Mouse (Mus musculus): ENCODE results near the gene Epc2. TPM values are rescaled to one million over a fixed set of nuclear protein-coding genes. Genes with fewer than 3 reads are reported as not detected.

Gene Epc2
- polyA plus RNA-seq, 1 experiment from 2014 or later = 3.8 TPM

- Histone ChIP-seq H3K27ac (ENCODE audit: low read length) (no peak overlapping the region), H3K27me3 (replicated peaks; ENCODE audit: control insufficient read depth, insufficient read depth, low read length) (no peaks in the 10 kb centered on the region), H3K4me3 (ENCODE audit: low read length) (no peak overlapping the region), H3K4me1 (ENCODE audit: control insufficient read depth, insufficient read depth, low read length) (no peaks in the 10 kb centered on the region), H3K9ac (ENCODE audit: low read depth, low read length) (no peak overlapping the region), H3K36me3 (ENCODE audit: control insufficient read depth, insufficient read depth, low read length) (no peaks in the 10 kb centered on the region), H3K9me3 (ENCODE audit: control insufficient read depth, low read length) (no peaks in the 10 kb centered on the region), H3K4me2 (ENCODE audit: low read depth, low read length) (no peak overlapping the region)
- no peak for ATAC-seq
- 62% methylated on average over 10 of the region's 10 CpGs for WGBS
Measured at GRCm38 (mm10) chr2:49426175-49426574, 25.1 kb upstream of the Epc2 start.

GRCm38 (mm10) chr2:49431015-49431414 lies 20.3 kb upstream of the Epc2 start:
- no peaks in the 10 kb centered on the region for H3K9me3 ChIP-seq (ENCODE audit: control insufficient read depth, low read length)
- ATAC-seq = no peak
- 91% methylated on average over 1 of the region's 1 CpGs for WGBS
- no peak overlapping the region for H3K27ac ChIP-seq (ENCODE audit: low read length)
- no peak overlapping the region for H3K4me2 ChIP-seq (ENCODE audit: low read depth, low read length)
- H3K27me3 ChIP-seq (replicated peaks; ENCODE audit: control insufficient read depth, insufficient read depth, low read length) = no peaks in the 10 kb centered on the region
- no peaks in the 10 kb centered on the region for H3K36me3 ChIP-seq (ENCODE audit: control insufficient read depth, insufficient read depth, low read length)
- no peaks in the 10 kb centered on the region for H3K4me1 ChIP-seq (ENCODE audit: control insufficient read depth, insufficient read depth, low read length)
- no peak overlapping the region for H3K4me3 ChIP-seq (ENCODE audit: low read length)
- no peak overlapping the region for H3K9ac ChIP-seq (ENCODE audit: low read depth, low read length)

GRCm38 (mm10) chr2:49433211-49433610 lies 18.1 kb upstream of the Epc2 start:
- H3K4me2 ChIP-seq (ENCODE audit: low read depth, low read length) = no peak overlapping the region
- no peaks in the 10 kb centered on the region for H3K27me3 ChIP-seq (replicated peaks; ENCODE audit: control insufficient read depth, insufficient read depth, low read length)
- no peak for ATAC-seq
- H3K4me3 ChIP-seq (ENCODE audit: low read length) = no peak overlapping the region
- H3K9me3 ChIP-seq (ENCODE audit: control insufficient read depth, low read length) = no peaks in the 10 kb centered on the region
- 89% methylated on average over 9 of the region's 9 CpGs for WGBS
- no peaks in the 10 kb centered on the region for H3K36me3 ChIP-seq (ENCODE audit: control insufficient read depth, insufficient read depth, low read length)
- no peaks in the 10 kb centered on the region for H3K4me1 ChIP-seq (ENCODE audit: control insufficient read depth, insufficient read depth, low read length)
- H3K9ac ChIP-seq (ENCODE audit: low read depth, low read length) = no peak overlapping the region
- H3K27ac ChIP-seq (ENCODE audit: low read length) = no peak overlapping the region

GRCm38 (mm10) chr2:49446238-49446637 lies 5.0 kb upstream of the Epc2 start:
- Histone ChIP-seq H3K27me3 (replicated peaks; ENCODE audit: control insufficient read depth, insufficient read depth, low read length) (no peaks in the 10 kb centered on the region), H3K36me3 (ENCODE audit: control insufficient read depth, insufficient read depth, low read length) (no peaks in the 10 kb centered on the region), H3K4me1 (ENCODE audit: control insufficient read depth, insufficient read depth, low read length) (no peaks in the 10 kb centered on the region), H3K27ac (ENCODE audit: low read length) (no peak overlapping the region), H3K9me3 (ENCODE audit: control insufficient read depth, low read length) (no peaks in the 10 kb centered on the region), H3K9ac (ENCODE audit: low read depth, low read length) (no peak overlapping the region), H3K4me3 (ENCODE audit: low read length) (no peak overlapping the region), H3K4me2 (ENCODE audit: low read depth, low read length) (no peak overlapping the region)
- 71% methylated on average over 2 of the region's 2 CpGs for WGBS
- no peak for ATAC-seq

GRCm38 (mm10) chr2:49447586-49448475 lies 3.5 kb upstream of the Epc2 start:
- Histone ChIP-seq H3K4me3 (ENCODE audit: low read length) (no peak overlapping the region), H3K27me3 (replicated peaks; ENCODE audit: control insufficient read depth, insufficient read depth, low read length) (no peaks in the 10 kb centered on the region), H3K4me2 (ENCODE audit: low read depth, low read length) (no peak overlapping the region), H3K4me1 (ENCODE audit: control insufficient read depth, insufficient read depth, low read length) (no peaks in the 10 kb centered on the region), H3K9ac (ENCODE audit: low read depth, low read length) (no peak overlapping the region), H3K27ac (ENCODE audit: low read length) (no peak overlapping the region), H3K36me3 (ENCODE audit: control insufficient read depth, insufficient read depth, low read length) (no peaks in the 10 kb centered on the region), H3K9me3 (ENCODE audit: control insufficient read depth, low read length) (no peaks in the 10 kb centered on the region)
- WGBS = 60% methylated on average over 8 of the region's 8 CpGs
- ATAC-seq = no peak

- Histone ChIP-seq H3K4me3 (ENCODE audit: low read length) (peak overlapping the region; percentile 98), H3K9ac (ENCODE audit: low read depth, low read length) (peak overlapping the region; percentile 97), H3K9me3 (ENCODE audit: control insufficient read depth, low read length) (no peaks in the 10 kb centered on the region), H3K27ac (ENCODE audit: low read length) (no peak overlapping the region), H3K4me2 (ENCODE audit: low read depth, low read length) (peak overlapping the region; percentile 68), H3K27me3 (replicated peaks; ENCODE audit: control insufficient read depth, insufficient read depth, low read length) (no peaks in the 10 kb centered on the region), H3K36me3 (ENCODE audit: control insufficient read depth, insufficient read depth, low read length) (no peaks in the 10 kb centered on the region), H3K4me1 (ENCODE audit: control insufficient read depth, insufficient read depth, low read length) (no peaks in the 10 kb centered on the region)
- no peak for ATAC-seq
- 12% methylated on average over 4 of the region's 4 CpGs for WGBS
Measured at GRCm38 (mm10) chr2:49450467-49450866, 819 bp upstream of the Epc2 start.

- WGBS = 0% methylated on average over 43 of the region's 64 CpGs
- peak; percentile 88 for ATAC-seq
Measured at GRCm38 (mm10) chr2:49451637-49452211, 438 bp downstream of the Epc2 start.

GRCm38 (mm10) chr2:49452451-49453081 lies 1.3 kb downstream of the Epc2 start:
- peak; percentile 54 for ATAC-seq
- no peaks in the 10 kb centered on the region for H3K9me3 ChIP-seq (ENCODE audit: control insufficient read depth, low read length)
- no peaks in the 10 kb centered on the region for H3K27me3 ChIP-seq (replicated peaks; ENCODE audit: control insufficient read depth, insufficient read depth, low read length)
- no peaks in the 10 kb centered on the region for H3K4me1 ChIP-seq (ENCODE audit: control insufficient read depth, insufficient read depth, low read length)
- WGBS = under 1% methylated on average over 37 of the region's 37 CpGs
- H3K36me3 ChIP-seq (ENCODE audit: control insufficient read depth, insufficient read depth, low read length) = no peaks in the 10 kb centered on the region
- H3K4me3 ChIP-seq (ENCODE audit: low read length) = peak overlapping the region; percentile 98
- peak overlapping the region; percentile 99 for H3K27ac ChIP-seq (ENCODE audit: low read length)
- peak overlapping the region; percentile 88 for H3K4me2 ChIP-seq (ENCODE audit: low read depth, low read length)
- H3K9ac ChIP-seq (ENCODE audit: low read depth, low read length) = peak overlapping the region; percentile 97

More at GRCm38 (mm10) chr2:49451637-49452211, 438 bp downstream of the Epc2 start:
- Histone ChIP-seq H3K4me3 (ENCODE audit: low read length) (peak overlapping the region; percentile 98), H3K27me3 (replicated peaks; ENCODE audit: control insufficient read depth, insufficient read depth, low read length) (no peaks in the 10 kb centered on the region), H3K4me2 (ENCODE audit: low read depth, low read length) (no peak overlapping the region), H3K27ac (ENCODE audit: low read length) (peak overlapping the region; percentile 99), H3K4me1 (ENCODE audit: control insufficient read depth, insufficient read depth, low read length) (no peaks in the 10 kb centered on the region), H3K36me3 (ENCODE audit: control insufficient read depth, insufficient read depth, low read length) (no peaks in the 10 kb centered on the region), H3K9ac (ENCODE audit: low read depth, low read length) (peak overlapping the region; percentile 97), H3K9me3 (ENCODE audit: control insufficient read depth, low read length) (no peaks in the 10 kb centered on the region)

- Histone ChIP-seq H3K27ac (ENCODE audit: low read length) (no peak overlapping the region), H3K36me3 (ENCODE audit: control insufficient read depth, insufficient read depth, low read length) (no peaks in the 10 kb centered on the region), H3K27me3 (replicated peaks; ENCODE audit: control insufficient read depth, insufficient read depth, low read length) (no peaks in the 10 kb centered on the region), H3K9ac (ENCODE audit: low read depth, low read length) (no peak overlapping the region), H3K4me1 (ENCODE audit: control insufficient read depth, insufficient read depth, low read length) (no peaks in the 10 kb centered on the region), H3K4me2 (ENCODE audit: low read depth, low read length) (no peak overlapping the region), H3K4me3 (ENCODE audit: low read length) (no peak overlapping the region), H3K9me3 (ENCODE audit: control insufficient read depth, low read length) (peaks cover 3% of the 10 kb centered on the region)
- 81% methylated on average over 2 of the region's 2 CpGs for WGBS
- ATAC-seq = no peak
Measured at GRCm38 (mm10) chr2:49457797-49458196, 6.5 kb downstream of the Epc2 start.

All from intestine, embryonic 16.5 days (tissue).